Mouse (Mus musculus) inflammation-experienced regulatory T-cells, adult 6 months (primary cell): Measurements from ENCODE around the gene Gm2004. TPM values are rescaled to one million over a fixed set of nuclear protein-coding genes. Genes with fewer than 3 reads are reported as not detected.
"Not testable (repeated sequence)": the region's sequence is repeated elsewhere in the genome, so short reads cannot be mapped to it uniquely, and the experiment has no call there.

Experiments used
- ATAC-seq: one replicate; pipeline ENCODE4 v1.8.0; 2017
- polyA plus RNA-seq, 3 experiments: library from polyadenylated mRNA; unstranded; fragments of 100-300 nt; shearing (Covaris generic); gene quantifications; one replicate each; pipeline ENCODE4 v1.2.1; 2017

Gm2004 gene
- not detected for polyA plus RNA-seq

DNA sequence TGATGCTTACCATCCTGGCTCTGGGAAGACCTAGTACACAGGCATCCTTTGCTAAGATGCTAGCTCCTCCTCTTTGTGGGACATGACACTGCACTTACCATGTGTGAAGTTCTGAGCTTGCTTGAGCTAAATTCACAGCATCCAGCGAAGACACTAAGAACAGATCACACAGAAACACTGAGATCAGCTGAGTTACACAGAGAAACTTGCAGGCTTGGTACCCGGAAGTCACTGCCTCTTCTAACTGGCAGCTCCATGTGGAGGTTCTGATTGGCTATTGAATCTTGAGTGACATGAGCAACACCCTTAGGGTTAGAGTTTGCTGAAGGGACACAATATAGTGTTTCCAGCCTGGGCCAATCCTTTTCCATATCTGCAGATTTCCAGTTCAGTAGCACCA, at the start of gene Gm2004:
Gene Gm2004, minus strand, starts transcription at position 101 of the 400 bp plus-strand sequence.
- not testable (repeated sequence) for ATAC-seq

Other genes with a start within 250 kb of the Gm2004 start
- 1 to 10 TPM; 1.9 to 4.0 (median 2.9) TPM for gene Zfp966, start 218.7 kb downstream of the Gm2004 start, polyA plus RNA-seq
- gene Gm2026, start 184.5 kb downstream of the Gm2004 start, polyA plus RNA-seq = 10 to 100 TPM in 1 of 3 experiments, 1 to 10 TPM in 2; 3.0 to 13.2 (median 4.9) TPM
- 1 to 10 TPM; 3.9 to 8.7 (median 7.5) TPM for gene 2210418O10Rik, start 76.7 kb upstream of the Gm2004 start, polyA plus RNA-seq
- gene Gm11009, start 169.7 kb upstream of the Gm2004 start, polyA plus RNA-seq = not detected